Mouse (Mus musculus): ENCODE measurements at regions not wholly inside any gene's neighbourhood (a gene's known extent, or its start where the extent isn't known, plus 50 kb on each side); places are given as distances from the start of the nearest gene placed in this dataset.

- H3K36me3 ChIP-seq = no peaks in the 10 kb centered on the region
- 56% methylated on average over 5 of the region's 5 CpGs for WGBS
- H3K9ac ChIP-seq (replicated peaks) = no peak overlapping the region
- no peak overlapping the region for H3K4me3 ChIP-seq
- H3K9me3 ChIP-seq = no peaks in the 10 kb centered on the region
- H3K27me3 ChIP-seq = no peaks in the 10 kb centered on the region
- no peak overlapping the region for H3K27ac ChIP-seq (replicated peaks)
- H3K4me2 ChIP-seq (replicated peaks) = no peak overlapping the region
- no peak for ATAC-seq (ENCODE audit: low FRiP score, low read depth)
- H3K4me1 ChIP-seq = no peaks in the 10 kb centered on the region
These were observed 53.2 kb downstream of the Gpr6 start for GRCm38 (mm10) chr10:41018888-41019287.

- no peak overlapping the region for H3K4me2 ChIP-seq (replicated peaks)
- WGBS = 50% methylated on average over 7 of the region's 7 CpGs
- ATAC-seq (ENCODE audit: low FRiP score, low read depth) = no peak
- no peak overlapping the region for H3K27ac ChIP-seq (replicated peaks)
- H3K36me3 ChIP-seq = no peaks in the 10 kb centered on the region
- H3K27me3 ChIP-seq = no peaks in the 10 kb centered on the region
- no peak overlapping the region for H3K9ac ChIP-seq (replicated peaks)
- no peak overlapping the region for H3K4me3 ChIP-seq
- no peaks in the 10 kb centered on the region for H3K4me1 ChIP-seq
- H3K9me3 ChIP-seq = no peaks in the 10 kb centered on the region
These were observed 55.5 kb downstream of the Gpr6 start for GRCm38 (mm10) chr10:41016547-41016946.

- no peak overlapping the region for H3K27ac ChIP-seq (replicated peaks)
- H3K9me3 ChIP-seq = no peaks in the 10 kb centered on the region
- ATAC-seq (ENCODE audit: low FRiP score, low read depth) = peak; percentile 62; the same call in 1 of the 2 replicates
- no peaks in the 10 kb centered on the region for H3K36me3 ChIP-seq
- H3K9ac ChIP-seq (replicated peaks) = no peak overlapping the region
- no peak overlapping the region for H3K4me2 ChIP-seq (replicated peaks)
- no peaks in the 10 kb centered on the region for H3K27me3 ChIP-seq
- H3K4me1 ChIP-seq = no peaks in the 10 kb centered on the region
- WGBS = 39% methylated on average over 4 of the region's 4 CpGs
- H3K4me3 ChIP-seq = no peak overlapping the region
These were observed 56.4 kb downstream of the Gpr6 start for GRCm38 (mm10) chr10:41015654-41016053.

- 82% methylated on average over 2 of the region's 2 CpGs for WGBS
- no peak overlapping the region for H3K27ac ChIP-seq (replicated peaks)
- no peaks in the 10 kb centered on the region for H3K36me3 ChIP-seq
- H3K4me1 ChIP-seq = no peaks in the 10 kb centered on the region
- no peaks in the 10 kb centered on the region for H3K27me3 ChIP-seq
- no peak overlapping the region for H3K9ac ChIP-seq (replicated peaks)
- H3K4me2 ChIP-seq (replicated peaks) = no peak overlapping the region
- ATAC-seq (ENCODE audit: low FRiP score, low read depth) = no peak
- no peak overlapping the region for H3K4me3 ChIP-seq
- no peaks in the 10 kb centered on the region for H3K9me3 ChIP-seq
These were observed 61.5 kb downstream of the Gpr6 start for GRCm38 (mm10) chr10:41010585-41010984.

- Histone ChIP-seq H3K4me2 (replicated peaks) (no peak overlapping the region), H3K9me3 (no peaks in the 10 kb centered on the region)
- 85% methylated on average over 3 of the region's 3 CpGs for WGBS
These were observed 64.2 kb downstream of the Gpr6 start for GRCm38 (mm10) chr10:41007866-41008265.

GRCm38 (mm10) chr10:41006634-41007033 is 65.5 kb downstream of the Gpr6 start:
- no peak overlapping the region for H3K4me2 ChIP-seq (replicated peaks)
- no peaks in the 10 kb centered on the region for H3K36me3 ChIP-seq
- no peak for ATAC-seq (ENCODE audit: low FRiP score, low read depth)
- whole genome bisulfite sequencing = 87% methylated on average over 9 of the region's 9 CpGs
- no peak overlapping the region for H3K9ac ChIP-seq (replicated peaks)
- H3K4me1 ChIP-seq = no peaks in the 10 kb centered on the region
- H3K4me3 ChIP-seq = no peak overlapping the region
- H3K27me3 ChIP-seq = no peaks in the 10 kb centered on the region; the same call in 1 of the 2 replicates
- H3K27ac ChIP-seq (replicated peaks) = no peak overlapping the region
- H3K9me3 ChIP-seq = no peaks in the 10 kb centered on the region

More at GRCm38 (mm10) chr10:41007866-41008265, 64.2 kb downstream of the Gpr6 start:
- Histone ChIP-seq H3K27me3 (no peaks in the 10 kb centered on the region), H3K36me3 (no peaks in the 10 kb centered on the region), H3K27ac (replicated peaks) (no peak overlapping the region), H3K9ac (replicated peaks) (no peak overlapping the region), H3K4me1 (no peaks in the 10 kb centered on the region), H3K4me3 (no peak overlapping the region)
- ATAC-seq (ENCODE audit: low FRiP score, low read depth) = no peak

- no peak for ATAC-seq (ENCODE audit: low FRiP score, low read depth)
- WGBS = 89% methylated on average over 9 of the region's 9 CpGs
- Histone ChIP-seq H3K4me2 (replicated peaks) (no peak overlapping the region), H3K27me3 (no peaks in the 10 kb centered on the region; the same call in 1 of the 2 replicates), H3K9me3 (no peaks in the 10 kb centered on the region), H3K9ac (replicated peaks) (no peak overlapping the region), H3K27ac (replicated peaks) (no peak overlapping the region), H3K36me3 (no peaks in the 10 kb centered on the region), H3K4me1 (no peaks in the 10 kb centered on the region), H3K4me3 (no peak overlapping the region)
These were observed 66.3 kb downstream of the Gpr6 start for GRCm38 (mm10) chr10:41005776-41006175.

- ATAC-seq (ENCODE audit: low FRiP score, low read depth) = 0 out of 2 replicates have a peak, but pooled peaks have one; percentile 35
- Histone ChIP-seq H3K27me3 (no peaks in the 10 kb centered on the region; the same call in 1 of the 2 replicates), H3K9ac (replicated peaks) (no peak overlapping the region), H3K9me3 (no peaks in the 10 kb centered on the region), H3K4me3 (no peak overlapping the region), H3K36me3 (no peaks in the 10 kb centered on the region), H3K27ac (replicated peaks) (no peak overlapping the region), H3K4me1 (no peaks in the 10 kb centered on the region), H3K4me2 (replicated peaks) (no peak overlapping the region)
- 60% methylated on average over 3 of the region's 3 CpGs for WGBS
These were observed 67.3 kb downstream of the Gpr6 start for GRCm38 (mm10) chr10:41004753-41005152.

GRCm38 (mm10) chr10:41004044-41004689 is 67.9 kb downstream of the Gpr6 start:
- H3K4me2 ChIP-seq (replicated peaks) = no peak overlapping the region
- 30% methylated on average over 7 of the region's 7 CpGs for WGBS
- no peak overlapping the region for H3K27ac ChIP-seq (replicated peaks)
- ATAC-seq (ENCODE audit: low FRiP score, low read depth) = peak; percentile 87
- H3K4me1 ChIP-seq = 0 out of 2 replicates have a peak, but pooled peaks cover 4% of the 10 kb centered on the region
- no peaks in the 10 kb centered on the region; the same call in 1 of the 2 replicates for H3K27me3 ChIP-seq
- no peaks in the 10 kb centered on the region for H3K36me3 ChIP-seq
- no peak overlapping the region for H3K4me3 ChIP-seq
- H3K9me3 ChIP-seq = no peaks in the 10 kb centered on the region
- H3K9ac ChIP-seq (replicated peaks) = no peak overlapping the region

GRCm38 (mm10) chr10:41003197-41003596 is 68.9 kb downstream of the Gpr6 start:
- Histone ChIP-seq H3K4me1 (peaks cover 11% of the 10 kb centered on the region), H3K36me3 (no peaks in the 10 kb centered on the region), H3K9ac (replicated peaks) (no peak overlapping the region), H3K9me3 (no peaks in the 10 kb centered on the region), H3K4me3 (no peak overlapping the region), H3K27me3 (no peaks in the 10 kb centered on the region; the same call in 1 of the 2 replicates), H3K4me2 (replicated peaks) (no peak overlapping the region), H3K27ac (replicated peaks) (no peak overlapping the region)
- ATAC-seq (ENCODE audit: low FRiP score, low read depth) = no peak
- 91% methylated on average over 3 of the region's 3 CpGs for WGBS

GRCm38 (mm10) chr10:41000965-41001364 is 71.1 kb downstream of the Gpr6 start:
- Histone ChIP-seq H3K27ac (replicated peaks) (no peak overlapping the region), H3K4me1 (peaks cover 15% of the 10 kb centered on the region), H3K27me3 (no peaks in the 10 kb centered on the region; the same call in 1 of the 2 replicates), H3K9ac (replicated peaks) (no peak overlapping the region), H3K4me2 (replicated peaks) (no peak overlapping the region), H3K4me3 (no peak overlapping the region), H3K36me3 (no peaks in the 10 kb centered on the region), H3K9me3 (no peaks in the 10 kb centered on the region)
- no peak for ATAC-seq (ENCODE audit: low FRiP score, low read depth)
- WGBS = 92% methylated on average over 4 of the region's 4 CpGs

GRCm38 (mm10) chr10:40999486-40999885 is 72.6 kb downstream of the Gpr6 start:
- H3K9me3 ChIP-seq = no peaks in the 10 kb centered on the region
- H3K36me3 ChIP-seq = no peaks in the 10 kb centered on the region
- peak overlapping the region; percentile 58; the same call in 1 of the 2 replicates for H3K27ac ChIP-seq (replicated peaks)
- no peaks in the 10 kb centered on the region; the same call in 1 of the 2 replicates for H3K27me3 ChIP-seq
- H3K4me3 ChIP-seq = no peak overlapping the region
- WGBS = 84% methylated on average over 12 of the region's 12 CpGs
- H3K4me1 ChIP-seq = peaks cover 15% of the 10 kb centered on the region
- H3K4me2 ChIP-seq (replicated peaks) = no peak overlapping the region
- H3K9ac ChIP-seq (replicated peaks) = no peak overlapping the region
- no peak for ATAC-seq (ENCODE audit: low FRiP score, low read depth)
